Mouse (Mus musculus) layer of hippocampus, postnatal 10 days (tissue): ENCODE results near the gene Gm11492. TPM values are rescaled to one million over a fixed set of nuclear protein-coding genes. Genes with fewer than 3 reads are reported as not detected.

Experiments used
- DNase-seq, 2 experiments: peaks; one replicate each; pipeline ENCODE4 v3.0.0; 2021; ENCODE audit warnings: low spot score in 2 of 2
- long read RNA-seq: library from polyadenylated mRNA; stranded (forward); transcript quantifications from one replicate; pipeline ENCODE4 v2.0.0, GENCODE M21; 2023
- total RNA-seq, 2 experiments: library from RNA; stranded (reverse); gene quantifications; 2 replicates each; pipeline ENCODE4 v1.2.3; 2021

Gm11492 gene
- not detected for total RNA-seq
- long read RNA-seq = 0 reads

DNA sequence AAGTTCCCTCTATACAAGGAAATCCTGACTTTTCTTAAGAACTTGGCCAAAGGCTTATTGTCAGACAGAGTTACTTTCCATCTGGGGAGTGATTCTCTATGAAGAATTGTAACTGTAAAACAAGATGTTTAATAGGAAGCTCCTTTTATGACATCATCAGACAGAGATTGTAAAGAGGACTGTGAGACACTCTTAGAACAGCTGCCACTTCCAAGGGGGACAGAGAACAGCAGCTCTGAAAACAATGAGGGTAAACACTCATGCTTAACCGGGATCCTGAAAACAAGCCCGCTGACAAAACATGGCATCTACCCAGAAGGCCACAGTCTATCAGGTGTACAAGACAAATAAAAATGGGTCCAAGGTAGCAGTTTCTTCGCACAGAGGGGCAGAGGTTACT, at the start of gene Gm11492:
TSS of gene Gm11492 (plus strand) at position 153 of the 400 bp plus-strand sequence.
- DNase-seq = no peak

DNA sequence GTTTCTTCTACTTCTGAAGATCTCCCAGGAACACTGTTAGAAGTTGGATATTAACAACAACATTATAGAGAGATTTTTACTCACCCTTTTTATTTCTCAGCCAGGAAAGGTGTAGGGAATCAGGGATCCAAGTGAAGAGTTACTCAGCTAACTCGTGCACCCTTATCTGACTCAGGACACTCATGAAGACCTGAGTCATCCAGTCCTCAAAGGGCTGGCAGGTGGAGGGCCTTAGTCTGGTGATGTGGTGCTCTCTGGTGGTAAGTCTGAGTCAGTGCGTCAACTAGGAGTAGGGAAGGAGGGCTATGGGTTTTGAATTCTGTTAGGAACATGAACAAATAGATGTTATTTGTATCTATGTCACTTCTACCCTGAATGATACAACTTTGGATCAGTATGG, 47.2 kb upstream of the Gm11492 start:
- DNase-seq = peak in 1 of 2 experiments; percentile 18

DNA sequence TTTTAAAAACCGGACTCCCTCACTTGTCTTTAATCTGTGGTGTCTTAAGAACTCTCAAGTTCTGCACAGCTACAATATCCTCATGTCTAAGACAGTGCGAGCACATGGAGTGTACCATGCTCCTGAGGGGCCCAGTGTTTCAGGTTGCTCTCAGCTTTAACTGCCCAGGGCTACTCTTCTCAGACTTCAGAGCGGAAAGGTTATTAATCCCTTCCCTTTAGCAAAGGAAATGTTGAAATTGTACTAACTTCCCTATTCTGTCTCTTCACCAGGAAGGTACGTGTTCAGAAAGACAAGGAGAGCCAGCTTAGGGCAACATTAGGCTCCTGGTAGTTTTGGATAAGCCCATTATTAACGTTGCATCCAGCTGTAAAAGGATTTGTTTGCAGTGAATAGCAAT, 43.0 kb upstream of the Gm11492 start:
- DNase-seq = no peak

DNA sequence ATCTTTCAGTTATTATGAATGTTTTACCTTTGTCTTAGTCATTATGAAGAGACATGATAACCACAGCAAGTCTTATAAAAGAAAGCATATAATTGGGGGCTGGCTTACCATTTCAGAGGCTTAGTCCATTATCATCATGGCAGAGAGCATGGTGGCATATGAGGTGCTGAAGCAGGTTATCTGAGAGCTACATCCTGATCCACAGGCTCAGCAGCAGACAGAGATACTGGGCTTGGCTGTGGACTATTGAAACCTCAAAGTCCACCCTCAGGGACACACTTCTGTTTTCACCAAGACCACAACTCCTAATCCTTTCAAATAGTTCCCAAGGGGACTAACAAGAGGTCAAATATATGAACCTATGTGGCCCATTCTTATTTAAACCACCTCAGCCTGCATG, 42.5 kb upstream of the Gm11492 start:
- no peak for DNase-seq

DNA sequence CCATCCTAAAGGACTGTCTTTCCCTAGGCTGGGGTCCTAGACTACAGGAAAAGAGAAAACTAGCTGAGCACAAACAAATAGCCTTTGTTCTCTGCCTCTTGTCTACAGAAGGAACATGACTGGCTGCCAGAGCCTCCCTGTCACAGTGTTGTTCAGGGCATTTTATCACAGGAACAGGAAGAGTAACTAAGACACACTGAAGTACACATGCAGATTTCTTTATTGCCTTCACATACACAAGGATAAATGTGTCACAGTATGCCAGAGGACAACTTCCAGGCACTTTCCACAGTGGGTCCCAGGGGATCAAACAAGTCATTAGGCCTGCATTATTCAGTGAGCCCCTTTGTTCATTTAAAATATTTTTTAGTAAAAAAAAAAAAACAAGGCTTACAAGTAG, 41.7 kb upstream of the Gm11492 start:
- DNase-seq = no peak

DNA sequence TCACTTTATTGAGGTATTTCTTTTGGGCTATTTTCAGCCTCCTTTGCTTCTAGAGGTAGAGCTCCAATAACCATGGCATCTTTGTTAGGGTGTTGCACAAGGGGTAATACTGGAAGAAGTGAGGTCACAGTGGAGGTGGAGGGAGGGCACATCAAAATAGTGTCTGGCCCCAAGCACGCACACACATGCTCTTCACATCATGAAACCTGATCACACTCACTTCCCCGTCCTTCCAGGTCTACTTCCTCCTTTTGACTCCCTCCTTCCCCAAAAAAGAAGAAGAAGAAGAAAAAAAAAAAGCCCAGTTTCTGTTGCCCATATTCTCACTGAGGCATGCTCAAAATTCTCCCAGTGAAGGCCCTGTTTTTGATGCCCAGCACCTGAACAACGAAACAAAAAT, 39.1 kb upstream of the Gm11492 start:
- DNase-seq = no peak

DNA sequence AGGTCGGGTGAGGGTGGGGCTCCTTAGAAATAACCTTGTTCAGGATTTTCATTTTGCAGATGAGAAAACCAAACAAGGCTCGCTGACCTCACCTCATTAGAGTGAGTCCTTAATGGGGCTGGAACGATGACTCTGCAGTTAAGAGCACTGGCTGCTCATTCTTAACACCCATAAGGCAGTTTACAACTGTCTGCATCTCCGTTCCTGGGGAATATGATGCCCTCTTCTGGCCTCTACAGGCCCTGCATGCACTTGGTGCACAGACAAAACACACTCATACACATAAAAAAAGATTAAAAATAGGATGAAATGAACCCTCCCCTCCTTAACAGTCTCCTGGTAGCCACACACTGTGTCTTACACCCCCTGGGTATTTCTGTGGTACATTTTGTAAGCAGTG, 38.5 kb upstream of the Gm11492 start:
- no peak for DNase-seq

DNA sequence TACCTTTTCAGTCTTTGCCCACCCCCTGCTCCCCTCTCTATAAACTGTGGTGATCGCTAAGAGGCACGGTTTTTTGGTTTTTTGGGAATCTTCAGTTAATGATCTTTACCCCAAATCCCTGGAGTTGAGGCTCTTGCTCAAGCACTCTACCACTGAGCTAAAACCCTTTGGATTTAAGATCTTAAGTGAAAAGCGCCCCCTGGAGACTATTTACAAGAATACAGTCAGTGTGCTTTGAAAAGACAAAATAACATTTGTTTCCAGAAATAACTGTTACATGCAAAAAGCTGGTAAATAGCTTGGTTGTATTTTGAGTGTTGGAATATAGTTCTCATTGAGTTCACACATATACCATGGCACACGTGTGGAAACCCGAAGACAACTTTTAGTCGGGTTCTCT, 34.8 kb upstream of the Gm11492 start:
- DNase-seq = no peak

DNA sequence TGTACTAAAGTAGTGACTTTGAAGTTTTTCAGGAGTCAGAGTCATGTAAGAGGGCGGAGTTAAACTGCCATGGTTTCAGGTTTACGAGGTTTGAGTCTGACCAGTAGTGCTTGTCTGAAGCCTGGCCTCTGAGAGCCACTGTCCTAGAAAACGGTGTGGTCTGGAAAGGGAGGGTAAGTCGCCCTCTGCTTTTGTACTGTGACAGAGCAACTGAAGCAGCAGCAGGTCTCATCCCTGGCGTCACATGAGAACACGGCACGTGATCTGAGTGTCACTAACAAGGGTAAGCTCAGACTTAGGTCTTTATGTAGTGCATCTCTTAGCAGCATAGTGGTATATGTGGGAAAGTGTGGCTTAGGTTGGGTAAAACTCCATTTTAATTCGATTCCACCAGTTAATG, 24.2 kb upstream of the Gm11492 start:
- no peak for DNase-seq

DNA sequence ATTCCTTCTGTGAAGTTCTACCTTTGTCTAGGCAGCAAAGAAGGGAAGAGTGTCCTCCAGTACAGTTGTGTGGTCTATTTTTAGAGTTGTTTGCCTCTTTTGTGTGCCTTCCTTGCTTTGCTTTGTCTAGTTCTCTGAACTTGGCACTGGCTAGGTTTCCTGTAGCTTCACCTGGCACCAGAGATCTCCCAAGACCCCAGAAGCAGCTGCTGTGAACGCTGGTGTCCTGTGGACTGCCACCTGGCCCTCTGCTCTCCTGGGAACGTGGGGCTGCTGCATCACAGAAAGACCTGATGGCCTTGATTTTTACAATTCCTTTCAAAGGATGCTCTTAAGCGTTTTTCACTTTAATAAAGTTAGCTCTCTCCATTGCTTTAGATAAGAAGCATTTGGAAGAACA, 23.5 kb upstream of the Gm11492 start:
- no peak for DNase-seq

DNA sequence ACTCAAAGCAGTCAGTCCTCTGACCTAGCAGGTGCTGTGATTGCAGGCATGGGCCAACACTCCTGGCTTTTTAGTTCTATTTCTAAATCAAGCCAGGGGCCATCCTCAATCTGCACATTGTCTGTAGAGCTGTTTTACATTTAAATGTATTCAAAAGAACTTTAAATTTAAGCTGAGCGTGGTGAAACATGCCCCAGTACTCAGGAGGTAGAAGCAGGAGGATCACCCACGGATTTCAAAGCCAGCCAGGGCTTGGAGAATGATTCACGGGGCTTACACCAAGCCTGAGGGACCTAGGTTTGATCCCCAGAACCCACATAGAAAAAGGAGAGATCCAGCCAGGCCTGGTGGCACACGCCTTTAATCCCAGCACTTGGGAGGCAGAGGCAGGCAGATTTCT, 13.1 kb upstream of the Gm11492 start:
- no peak for DNase-seq

DNA sequence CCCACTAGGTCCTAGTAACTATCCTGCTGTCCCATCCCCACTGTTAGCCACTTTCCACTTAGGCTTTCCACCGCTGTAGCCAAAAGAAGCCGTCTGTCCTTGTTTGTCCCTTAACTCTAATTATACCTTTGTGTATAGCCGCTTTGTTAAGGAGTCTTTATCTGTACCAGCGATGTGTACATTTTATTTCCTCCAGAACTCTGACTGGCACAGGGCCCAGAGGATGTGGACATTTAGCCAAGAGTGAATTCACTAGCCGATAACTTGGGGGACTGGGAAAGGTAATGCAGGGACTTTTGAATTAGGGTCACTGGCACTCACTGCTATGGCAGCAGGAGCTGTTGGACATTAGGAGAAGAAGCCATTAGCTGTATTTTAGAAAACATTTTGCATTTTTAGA, 12.1 kb upstream of the Gm11492 start:
- DNase-seq = no peak

DNA sequence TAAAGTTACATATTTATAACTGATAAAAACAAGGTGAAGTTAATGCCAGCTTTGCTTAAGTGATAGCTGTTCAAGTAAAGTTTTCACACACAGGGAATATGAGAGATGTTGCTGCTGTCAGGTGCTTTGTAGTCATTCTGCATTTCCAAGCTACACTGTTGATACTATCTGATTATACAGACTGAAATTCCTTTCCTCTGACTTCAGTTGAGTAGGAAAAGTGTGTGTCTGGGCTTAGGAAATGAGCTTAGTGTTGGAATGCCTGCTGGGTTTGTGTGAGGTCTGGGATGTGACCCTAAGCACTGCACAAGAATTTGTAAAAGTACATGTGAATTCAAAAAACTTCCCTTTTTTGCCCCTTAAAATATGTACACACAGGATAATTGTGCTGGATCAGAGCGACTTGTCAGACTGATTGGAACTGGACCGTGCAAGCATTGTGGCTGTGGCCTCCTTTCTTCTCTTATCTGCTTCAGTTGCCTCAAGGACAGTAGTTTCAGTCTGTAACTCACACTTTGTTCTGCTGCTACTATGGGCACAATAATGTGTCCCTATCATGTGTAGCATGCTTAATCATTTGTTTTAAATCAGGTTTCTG, 11.2 kb upstream of the Gm11492 start:
- DNase-seq = no peak

DNA sequence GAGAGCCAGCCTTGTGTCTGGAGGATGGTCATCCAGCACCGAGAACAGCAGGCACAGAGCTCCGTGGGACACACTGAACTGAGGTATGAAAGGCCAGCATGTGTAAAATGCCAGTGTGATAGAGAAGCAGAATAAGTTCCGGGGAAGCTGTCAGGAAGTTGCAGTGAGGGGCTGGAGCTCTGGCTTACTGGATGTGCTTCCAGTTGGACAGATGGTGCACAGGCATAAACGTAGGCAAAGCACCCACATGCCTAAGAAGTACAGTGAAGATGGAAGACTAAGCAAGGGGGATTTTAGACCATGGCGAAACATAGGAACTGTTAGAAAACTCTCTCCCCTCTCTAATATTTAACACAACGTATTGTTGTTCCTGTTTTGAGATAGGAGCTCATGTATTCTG, 5.2 kb upstream of the Gm11492 start:
- DNase-seq = no peak

DNA sequence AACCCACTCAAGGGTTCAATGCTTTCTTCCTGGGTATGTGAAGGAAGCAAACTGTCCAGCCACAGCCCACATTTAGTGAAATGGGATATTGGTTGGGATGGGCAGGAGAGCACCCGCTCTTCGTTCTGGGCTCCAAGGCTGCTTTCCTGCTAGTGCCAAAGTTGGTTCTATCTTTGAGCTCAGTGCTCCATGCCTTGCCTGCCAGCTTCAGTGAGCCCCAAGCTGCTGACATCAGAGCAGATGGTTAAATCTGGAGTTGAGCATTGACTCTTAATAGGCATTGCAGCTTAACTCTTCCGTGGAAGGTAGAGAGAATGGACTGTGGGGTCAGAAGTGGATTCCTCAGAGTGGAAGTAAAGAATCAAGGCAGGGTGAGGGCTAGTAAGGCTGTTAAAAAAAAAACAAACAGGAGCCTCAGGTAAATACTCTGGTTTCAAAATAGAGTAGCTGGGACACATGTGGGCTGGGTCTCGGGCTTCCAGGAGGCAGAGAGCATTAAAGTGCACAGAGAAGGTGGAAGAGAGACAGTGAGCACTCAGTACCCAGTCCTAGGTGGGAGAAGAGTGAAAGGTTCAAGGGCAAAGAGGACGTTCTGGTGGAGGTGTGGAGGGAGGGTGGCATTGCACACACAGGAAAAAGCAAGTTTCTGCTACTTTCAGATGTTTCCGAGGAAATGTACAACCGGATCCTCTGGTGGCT, 2.0 kb downstream of the Gm11492 start, which contains the start of gene Sept4:
TSS of gene Sept4 (plus strand) at position 649 of the 699 bp plus-strand sequence.
- DNase-seq = no peak

DNA sequence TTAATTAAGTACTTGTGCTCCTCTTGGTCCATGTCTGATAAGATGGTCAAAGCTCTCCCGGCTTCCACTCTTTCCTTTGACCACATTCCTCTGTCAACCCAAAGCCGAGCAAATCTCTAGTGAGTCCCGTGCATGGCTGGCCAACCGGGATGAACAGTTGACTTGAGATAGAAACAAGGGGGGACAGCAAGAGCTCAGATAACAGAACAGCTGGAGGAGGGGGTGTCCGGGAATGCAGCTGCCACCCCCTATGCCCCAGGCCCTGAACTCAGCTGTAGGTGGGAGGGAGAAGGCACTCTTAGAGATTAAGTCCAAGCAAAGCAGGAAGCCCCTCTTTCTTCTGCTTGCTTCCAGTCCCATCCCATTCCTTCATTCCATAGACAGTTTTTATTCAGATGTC, 4.3 kb downstream of the Gm11492 start:
- DNase-seq = no peak

DNA sequence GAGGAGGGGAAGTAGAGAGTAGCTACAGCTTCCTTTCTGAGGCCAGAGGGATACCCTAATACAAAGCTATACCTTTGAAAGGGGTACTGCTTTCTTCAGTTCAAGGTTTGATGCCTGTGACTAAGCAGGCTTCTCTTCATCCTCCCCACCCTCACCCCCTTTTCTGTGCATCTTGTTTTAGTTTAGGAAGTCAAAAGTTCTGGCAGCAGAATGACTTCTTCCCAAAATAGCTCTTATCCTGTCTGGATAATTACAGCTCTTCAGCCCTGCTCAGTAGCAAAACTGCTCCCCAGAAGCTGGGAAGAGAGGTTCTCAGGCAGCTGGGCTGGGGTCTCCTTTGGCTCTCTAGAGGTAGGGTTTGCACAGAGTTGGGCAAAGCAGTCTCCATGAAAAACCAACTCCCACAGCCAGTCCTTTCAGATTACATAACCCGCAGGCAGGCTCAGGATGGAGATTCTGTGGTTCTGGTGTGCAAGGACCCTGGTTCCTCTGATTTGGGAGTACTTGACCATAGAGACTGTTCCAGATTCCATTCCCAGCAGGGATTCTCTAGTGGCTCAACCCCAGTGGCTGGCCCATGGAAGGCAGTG, 5.0 kb downstream of the Gm11492 start:
- no peak for DNase-seq

DNA sequence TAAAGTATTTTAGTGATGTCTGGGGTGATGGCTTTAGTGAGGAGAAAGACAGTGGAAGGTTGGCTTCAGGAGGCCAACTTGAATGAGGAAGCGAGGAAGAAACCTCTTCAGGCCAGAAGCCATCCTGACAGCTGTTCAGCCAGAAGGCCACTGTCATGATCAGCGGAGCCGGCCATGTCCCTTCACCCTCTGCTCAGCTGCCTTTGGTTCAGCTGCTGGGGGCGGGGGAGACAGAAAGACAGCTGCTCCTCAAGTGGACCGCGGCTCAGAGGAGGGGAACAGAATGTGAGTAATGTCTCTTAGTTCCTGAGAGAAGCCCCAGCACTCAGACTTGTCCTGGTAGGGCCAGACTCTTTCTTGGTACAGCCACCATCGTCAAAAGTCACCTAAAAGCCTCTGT, 7.3 kb downstream of the Gm11492 start:
- no peak for DNase-seq

DNA sequence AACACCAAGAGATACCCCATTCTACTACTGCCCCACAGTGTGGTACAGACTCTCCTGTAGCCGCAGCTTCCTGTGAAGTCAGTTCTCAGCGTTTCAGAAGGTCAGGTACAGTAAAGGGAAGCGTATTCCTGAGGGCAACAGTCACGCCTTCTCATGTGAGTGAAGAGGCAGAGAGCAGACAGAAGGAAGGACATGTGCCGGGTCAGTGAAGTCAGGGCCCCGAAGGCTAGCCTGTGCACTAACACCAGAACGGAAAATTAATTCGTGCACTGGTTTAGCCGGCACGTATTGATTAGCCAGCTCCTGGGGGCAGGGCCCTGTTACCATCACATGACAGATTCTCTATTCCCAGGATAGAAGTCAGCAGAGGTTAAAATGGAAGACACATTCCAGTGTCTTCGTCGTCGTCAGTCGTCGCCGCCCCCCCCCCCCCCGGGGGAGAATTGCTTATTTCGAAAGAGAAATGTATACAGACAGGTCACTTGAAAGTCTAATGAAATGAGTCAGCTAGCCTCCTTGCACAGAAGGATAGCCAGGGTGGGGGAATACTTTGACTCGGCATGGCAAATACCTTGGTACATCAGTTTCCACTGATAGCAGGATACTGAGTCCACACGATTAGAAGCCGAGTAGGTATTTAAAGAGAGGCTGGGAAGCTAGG, 8.2 kb downstream of the Gm11492 start:
- no peak for DNase-seq

DNA sequence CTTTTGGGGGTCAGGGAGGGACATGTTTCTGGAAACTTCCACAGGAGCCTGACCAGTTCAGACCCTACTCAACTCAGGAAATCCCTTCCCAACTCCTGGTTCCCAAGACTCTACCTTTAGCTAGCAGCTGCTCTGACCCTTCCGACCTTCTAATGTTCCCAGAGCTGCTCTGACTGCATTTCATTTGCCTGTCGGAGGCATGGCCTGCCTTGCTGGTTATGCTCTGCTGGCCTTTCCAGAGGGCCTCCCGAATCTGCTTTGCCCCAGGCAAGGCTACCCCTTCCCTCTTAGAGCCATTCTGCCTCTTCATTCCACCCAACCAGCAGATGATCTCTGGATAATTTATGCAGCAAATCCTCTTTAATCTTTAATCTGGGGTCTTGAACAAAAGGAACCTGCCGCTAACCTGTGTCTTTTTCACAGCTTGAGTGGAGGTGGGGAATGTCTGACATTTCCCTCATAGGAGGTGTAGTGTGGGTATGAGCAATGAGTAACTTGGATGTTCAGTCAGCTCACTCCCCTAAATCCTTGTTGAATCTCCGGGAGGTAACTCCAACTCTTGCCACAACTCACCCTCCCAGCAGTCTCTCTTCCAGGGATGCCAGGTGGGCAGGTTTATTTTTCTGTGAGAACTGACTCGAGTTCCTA, 11.3 kb downstream of the Gm11492 start:
- no peak for DNase-seq

DNA sequence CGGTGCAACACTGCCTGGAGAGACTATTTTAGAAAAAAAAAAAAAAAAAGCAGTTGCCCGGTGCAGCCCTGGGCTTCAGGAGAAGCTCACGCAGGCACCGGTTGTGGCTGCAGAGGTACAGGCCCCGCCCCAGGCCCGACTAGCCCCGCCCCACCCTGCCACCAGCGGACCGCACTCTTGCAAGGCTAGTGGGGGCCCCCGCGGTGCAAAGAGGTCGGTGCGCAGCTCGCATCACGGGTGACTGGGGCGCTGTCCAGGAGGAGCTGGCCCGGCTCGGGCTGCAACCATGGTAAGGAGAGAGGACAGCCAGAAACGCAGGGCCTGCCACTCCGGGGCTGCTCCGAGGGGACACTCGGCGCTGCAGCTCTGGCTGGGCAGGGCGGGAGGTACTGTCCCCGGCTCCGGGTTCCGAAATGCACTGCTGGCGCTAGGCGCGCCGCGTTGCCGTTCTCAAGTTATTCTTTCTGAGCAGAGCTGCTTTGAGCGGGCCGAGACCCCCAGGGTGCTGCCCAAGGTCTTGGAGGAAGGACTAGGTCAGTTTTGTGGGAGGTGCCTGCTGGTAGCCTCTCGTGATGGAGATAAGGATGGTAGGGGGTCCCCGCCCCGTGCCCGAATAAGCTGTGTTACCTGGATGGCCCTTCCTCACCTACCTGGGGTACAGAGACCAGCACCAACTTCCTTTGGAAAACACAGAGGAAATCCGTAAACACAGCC, 12.0 kb downstream of the Gm11492 start:
- DNase-seq = peak; percentile 63 to 71
